Mouse (Mus musculus) T-helper 2 cell (primary cell): ENCODE data around the gene Hapln3.

Source experiments
- in situ Hi-C: fragments of 300-600 bp; cut with MboI, MseI; formaldehyde crosslinking; loops from one replicate; pipeline ENCODE4 v1.15.1; 2025; ENCODE audit warnings: high pct_unique_total_duplicates

Hapln3 gene

GRCm38 (mm10) chr7:79079212-79079611, 51.6 kb downstream of the Hapln3 start:
- in situ Hi-C loops, result no loop called here

DNA sequence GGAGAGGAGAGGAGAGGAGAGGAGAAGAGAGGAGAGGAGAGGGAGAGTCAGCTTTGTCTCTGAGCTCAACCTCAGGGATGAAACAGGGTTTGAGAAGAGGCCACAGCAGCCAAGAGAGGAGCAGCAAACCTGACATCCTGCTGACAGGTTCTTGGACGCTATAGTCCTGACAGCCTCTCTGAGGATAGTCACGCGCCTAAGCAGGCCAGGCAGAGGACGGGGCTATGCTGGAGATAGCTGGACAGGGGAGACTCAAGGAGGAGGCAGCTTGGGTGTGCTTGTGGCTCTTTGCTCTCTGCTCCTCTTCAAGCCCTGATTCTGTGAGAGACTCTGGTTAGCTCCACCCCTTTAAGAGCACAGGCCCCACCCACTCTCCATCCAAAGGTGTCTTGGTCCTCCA, 62.6 kb downstream of the Hapln3 start:
- in situ Hi-C loops, result no loop called here

- in situ Hi-C loops, result no loop called here
Observed at GRCm38 (mm10) chr7:79067466-79067865, 63.4 kb downstream of the Hapln3 start.
